Mouse (Mus musculus): Measurements from ENCODE around the gene Thegl. TPM values are rescaled to one million over a fixed set of nuclear protein-coding genes. Genes with fewer than 3 reads are reported as not detected.

Thegl gene
- polyA plus RNA-seq, 1 experiment from 2014 or later = 1.1 TPM

DNA sequence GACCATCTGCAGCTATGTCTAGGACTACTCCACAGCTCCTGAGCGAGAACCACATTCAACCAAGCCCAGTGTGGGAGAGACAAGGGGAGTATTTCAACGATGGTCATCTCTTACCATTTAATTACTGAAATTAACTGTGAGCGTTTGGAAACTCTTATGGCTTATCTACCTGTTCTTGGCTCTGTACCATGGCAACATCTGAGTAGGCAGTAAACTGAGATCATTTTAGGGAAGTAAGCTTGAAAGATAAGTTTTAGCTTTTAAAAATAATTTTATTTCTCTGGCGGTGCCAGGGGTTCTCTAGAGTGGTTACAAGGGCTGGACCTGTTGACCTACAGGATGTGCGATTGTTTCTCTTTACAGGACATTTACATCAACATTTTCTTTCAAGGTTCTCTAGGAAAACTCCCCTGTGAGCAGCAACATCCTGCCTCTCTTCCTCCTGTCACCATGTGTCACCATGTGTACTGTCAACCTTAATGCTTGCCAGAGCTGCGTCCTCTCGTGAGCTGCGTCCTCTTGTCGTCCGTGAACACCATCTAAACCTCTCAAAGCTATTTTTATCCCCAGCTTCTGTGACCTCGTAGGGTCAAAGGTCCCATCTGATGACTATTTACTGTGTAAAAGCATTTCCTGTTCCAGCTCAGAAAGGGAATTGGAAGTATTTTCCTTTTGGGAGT, 83.6 kb downstream of the Thegl start:
- no peak overlapping the region for H3K9ac ChIP-seq
- H3K9me3 ChIP-seq = no peaks in the 10 kb centered on the region
- no peak overlapping the region for H3K4me3 ChIP-seq
- peaks cover 12% of the 10 kb centered on the region for H3K27me3 ChIP-seq
- 71% methylated on average over 11 of the region's 11 CpGs for WGBS
- no peak for ATAC-seq (ENCODE audit: low read depth)
- peak overlapping the region; percentile 70 for H3K27ac ChIP-seq (replicated peaks)
- H3K4me2 ChIP-seq = no peak overlapping the region
- peaks cover 46% of the 10 kb centered on the region for H3K4me1 ChIP-seq (replicated peaks)
- H3K36me3 ChIP-seq = no peaks in the 10 kb centered on the region

- Histone ChIP-seq H3K9ac (no peak overlapping the region), H3K4me2 (no peak overlapping the region), H3K9me3 (no peaks in the 10 kb centered on the region), H3K36me3 (no peaks in the 10 kb centered on the region), H3K4me1 (replicated peaks) (peaks cover 48% of the 10 kb centered on the region), H3K27me3 (peaks cover 12% of the 10 kb centered on the region), H3K27ac (replicated peaks) (0 out of 2 replicates have a peak overlapping the region, but pooled peaks have one; percentile 70), H3K4me3 (no peak overlapping the region)
- WGBS = 88% methylated on average over 6 of the region's 6 CpGs
- ATAC-seq (ENCODE audit: low read depth) = no peak
Measured at GRCm38 (mm10) chr5:77099997-77100380, 84.2 kb downstream of the Thegl start.

- Histone ChIP-seq H3K4me3 (no peak overlapping the region), H3K27me3 (peaks cover 11% of the 10 kb centered on the region), H3K9ac (no peak overlapping the region), H3K27ac (replicated peaks) (no peak overlapping the region), H3K4me2 (no peak overlapping the region), H3K36me3 (no peaks in the 10 kb centered on the region), H3K9me3 (no peaks in the 10 kb centered on the region), H3K4me1 (replicated peaks) (peaks cover 47% of the 10 kb centered on the region)
- WGBS = 83% methylated on average over 6 of the region's 6 CpGs
- no peak for ATAC-seq (ENCODE audit: low read depth)
Measured at GRCm38 (mm10) chr5:77100691-77101090, 84.9 kb downstream of the Thegl start.

DNA sequence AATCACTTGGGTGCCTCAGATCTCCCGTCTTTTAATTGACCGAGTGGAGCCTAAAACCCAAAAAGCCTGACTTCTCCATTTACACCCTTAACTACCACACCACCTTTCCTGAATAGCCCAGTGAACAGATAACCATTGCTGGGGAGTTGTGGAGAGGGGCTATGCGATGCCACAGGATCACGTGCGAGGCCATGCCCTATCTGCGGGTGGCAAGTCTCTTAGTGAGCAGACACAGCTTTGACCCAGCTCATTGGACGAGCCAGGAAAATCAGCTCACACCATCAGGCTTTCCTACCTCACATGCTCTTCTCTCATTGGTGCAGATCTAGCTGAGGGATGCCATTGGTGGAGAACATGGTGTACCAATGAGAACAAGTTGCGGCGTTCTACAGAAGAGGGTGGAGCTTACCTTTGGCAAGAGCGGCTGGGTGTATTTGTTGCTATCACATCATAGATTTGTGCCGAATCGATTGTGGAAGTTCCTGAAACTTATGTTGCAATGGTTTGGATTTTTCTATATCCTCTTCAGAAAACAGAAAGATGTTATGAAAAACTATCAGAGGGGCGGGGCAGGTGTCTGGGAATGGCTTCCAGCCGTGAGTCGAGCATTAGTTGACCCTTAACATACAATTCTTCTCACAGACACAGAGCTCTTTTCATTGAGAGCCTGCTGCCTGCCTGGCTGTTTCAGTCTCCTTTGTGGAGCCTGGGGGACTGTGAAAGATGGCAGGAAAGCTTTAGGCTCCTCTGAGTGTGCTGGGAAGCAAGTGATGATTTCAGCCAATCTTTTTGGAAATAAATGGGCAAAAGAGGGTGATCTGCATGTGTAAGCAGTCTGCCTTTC, 86.9 kb downstream of the Thegl start:
- Histone ChIP-seq H3K4me2 (no peak overlapping the region), H3K27me3 (no peaks in the 10 kb centered on the region), H3K27ac (replicated peaks) (peak overlapping the region; percentile 68), H3K4me1 (replicated peaks) (peaks cover 34% of the 10 kb centered on the region), H3K9me3 (no peaks in the 10 kb centered on the region), H3K4me3 (no peak overlapping the region), H3K36me3 (no peaks in the 10 kb centered on the region), H3K9ac (no peak overlapping the region)
- 70% methylated on average over 15 of the region's 15 CpGs for WGBS
- ATAC-seq (ENCODE audit: low read depth) = peak; percentile 67; the same call in 1 of the 2 replicates

DNA sequence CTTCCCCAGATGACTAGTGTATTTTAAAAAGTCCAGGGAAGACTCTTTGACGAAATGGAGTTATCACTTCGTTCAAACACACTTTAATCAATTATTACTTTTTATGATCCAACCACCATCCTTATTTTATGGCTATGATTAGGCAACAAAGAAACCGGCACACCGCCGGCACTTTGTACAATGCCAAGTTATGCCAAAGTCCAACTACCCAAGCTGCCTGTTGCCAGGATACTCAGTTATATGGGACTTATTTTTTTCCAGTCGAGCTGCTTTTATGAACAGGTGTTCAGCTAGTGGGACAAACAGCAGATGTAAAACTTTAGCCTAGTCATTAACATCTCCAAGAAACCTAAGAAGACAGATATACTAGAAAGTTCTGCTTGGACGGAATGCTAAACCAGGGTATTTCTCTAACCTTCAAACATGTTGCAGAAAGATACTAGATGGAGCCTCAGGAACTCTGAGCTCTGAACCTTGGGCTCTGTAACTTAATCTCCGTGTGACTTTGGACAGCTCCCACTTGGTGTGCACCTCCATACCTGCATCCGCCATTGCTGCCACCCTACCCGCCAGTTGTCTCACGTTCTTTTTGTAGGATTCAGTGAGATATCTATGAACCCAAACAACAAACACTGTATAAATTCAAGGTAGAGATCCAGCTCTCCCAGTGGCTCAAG, 91.5 kb downstream of the Thegl start:
- H3K4me1 ChIP-seq (replicated peaks) = peaks cover 37% of the 10 kb centered on the region
- no peak overlapping the region for H3K4me2 ChIP-seq
- H3K27me3 ChIP-seq = no peaks in the 10 kb centered on the region
- no peaks in the 10 kb centered on the region for H3K9me3 ChIP-seq
- H3K27ac ChIP-seq (replicated peaks) = no peak overlapping the region
- H3K36me3 ChIP-seq = no peaks in the 10 kb centered on the region
- ATAC-seq (ENCODE audit: low read depth) = no peak
- 93% methylated on average over 11 of the region's 11 CpGs for WGBS
- H3K9ac ChIP-seq = no peak overlapping the region
- no peak overlapping the region for H3K4me3 ChIP-seq

- Histone ChIP-seq H3K27ac (replicated peaks) (no peak overlapping the region), H3K9me3 (no peaks in the 10 kb centered on the region), H3K27me3 (no peaks in the 10 kb centered on the region), H3K9ac (no peak overlapping the region), H3K4me2 (no peak overlapping the region), H3K4me3 (no peak overlapping the region), H3K4me1 (replicated peaks) (peaks cover 28% of the 10 kb centered on the region), H3K36me3 (no peaks in the 10 kb centered on the region)
- 96% methylated on average over 6 of the region's 6 CpGs for WGBS
- no peak for ATAC-seq (ENCODE audit: low read depth)
Measured at GRCm38 (mm10) chr5:77108806-77109205, 93.0 kb downstream of the Thegl start.

DNA sequence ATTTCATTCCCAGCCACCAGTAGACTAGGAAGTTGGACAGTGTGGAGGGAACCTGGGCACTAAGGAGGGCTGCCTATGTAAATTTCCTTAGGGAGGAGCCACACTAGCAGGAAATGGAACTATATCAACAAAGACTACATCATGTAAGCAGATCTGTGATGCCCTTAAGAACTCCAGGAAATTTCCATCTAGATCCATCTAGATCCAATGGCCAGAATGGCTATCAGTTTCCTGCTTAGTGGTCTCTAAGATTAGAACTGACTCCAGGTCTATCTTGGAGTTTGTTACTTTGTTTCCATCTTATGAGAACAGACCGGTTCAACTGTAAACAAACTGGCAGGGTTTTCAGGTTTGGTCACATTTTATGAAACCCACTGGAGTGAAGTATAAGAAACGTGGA, 94.0 kb downstream of the Thegl start:
- H3K9ac ChIP-seq = no peak overlapping the region
- no peaks in the 10 kb centered on the region for H3K36me3 ChIP-seq
- 89% methylated on average over 2 of the region's 2 CpGs for WGBS
- H3K4me1 ChIP-seq (replicated peaks) = peaks cover 29% of the 10 kb centered on the region
- H3K4me2 ChIP-seq = no peak overlapping the region
- no peak overlapping the region for H3K27ac ChIP-seq (replicated peaks)
- no peaks in the 10 kb centered on the region for H3K27me3 ChIP-seq
- ATAC-seq (ENCODE audit: low read depth) = no peak
- no peaks in the 10 kb centered on the region for H3K9me3 ChIP-seq
- H3K4me3 ChIP-seq = no peak overlapping the region

Other genes starting within 250 kb of the Thegl start
- 18.3 and 21.6 TPM in 2 replicates for gene Aasdh, start 110.5 kb upstream of the Thegl start, polyA plus RNA-seq (2015; fragmentation: Nextera tagmentation; extraction: Ambion mirVana)
- 178 and 195 TPM in 2 replicates for gene Paics, start 64.7 kb upstream of the Thegl start, polyA plus RNA-seq (2015; fragmentation: Nextera tagmentation; extraction: Ambion mirVana)
- 12.9 and 16.9 TPM in 2 replicates for gene Ppat, start 64.4 kb upstream of the Thegl start, polyA plus RNA-seq (2015; fragmentation: Nextera tagmentation; extraction: Ambion mirVana)
- gene Srp72, start 41.3 kb upstream of the Thegl start, polyA plus RNA-seq (2015; fragmentation: Nextera tagmentation; extraction: Ambion mirVana) = 84.6 and 89.7 TPM in 2 replicates
- gene Arl9, start 12.0 kb upstream of the Thegl start, polyA plus RNA-seq (2015; fragmentation: Nextera tagmentation; extraction: Ambion mirVana) = not detected in 2 replicates
- gene Hopx, start 99.1 kb downstream of the Thegl start, polyA plus RNA-seq (2015; fragmentation: Nextera tagmentation; extraction: Ambion mirVana) = 8.8 and 9.2 TPM in 2 replicates
- 4.8 and 5.1 TPM in 2 replicates for gene Spink2, start 195.4 kb downstream of the Thegl start, polyA plus RNA-seq (2015; fragmentation: Nextera tagmentation; extraction: Ambion mirVana)
- gene Rest, start 249.5 kb downstream of the Thegl start, polyA plus RNA-seq (2015; fragmentation: Nextera tagmentation; extraction: Ambion mirVana) = 9.7 and 12.5 TPM in 2 replicates